In the genomic region with DNA sequence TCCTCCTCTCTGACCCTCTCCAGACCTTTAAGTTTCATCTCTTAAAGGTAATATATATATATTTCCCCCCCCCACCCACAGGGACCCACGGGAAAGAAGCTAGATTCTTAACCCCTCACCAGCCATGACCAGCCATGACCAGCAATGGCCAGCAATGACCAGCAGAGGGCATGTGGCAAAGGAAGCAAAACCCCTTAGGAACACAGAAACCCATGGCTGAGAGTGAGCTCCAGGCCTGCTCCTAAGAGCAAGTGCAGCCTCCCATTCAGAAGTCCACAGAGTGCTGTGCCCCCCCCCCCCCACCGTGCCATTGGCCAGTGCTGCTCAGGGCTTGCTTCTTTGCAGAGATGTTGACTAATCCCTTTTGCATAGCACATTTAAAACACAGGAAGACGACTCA, we compare ENCODE assay signal across 7 mouse cellular contexts.
DNase-seq lines count a peak whose midpoint lies in the region; ATAC-seq and TF ChIP-seq lines count a peak whose summit lies in the region.

No protein-coding gene starts in this region.

- no peaks in the 10 kb centered on the region for H3K4me1 ChIP-seq in bone marrow macrophage, adult 2 months (ENCODE audit: control insufficient read depth, insufficient read depth, low read length)
- H3K4me1 ChIP-seq in forebrain, embryonic 11.5 days (replicated peaks; ENCODE audit: control insufficient read depth, insufficient read depth, low read length), result no peaks in the 10 kb centered on the region
- H3K4me1 ChIP-seq in intestine, embryonic 16.5 days (ENCODE audit: control insufficient read depth, insufficient read depth, low read length), result peaks cover 3% of the 10 kb centered on the region; the same call in 1 of the 2 replicates
- H3K4me1 ChIP-seq in lung, postnatal 0 days (ENCODE audit: insufficient read depth, low read depth, low read length), result peaks cover 18% of the 10 kb centered on the region

- 27% methylated on average over 3 of the region's 3 CpGs for WGBS in forebrain, embryonic 11.5 days
- 28% methylated on average over 3 of the region's 3 CpGs for WGBS in intestine, embryonic 16.5 days
- WGBS in lung, postnatal 0 days, result 27% methylated on average over 3 of the region's 3 CpGs

- H3K27me3 ChIP-seq in forebrain, embryonic 11.5 days (ENCODE audit: control insufficient read depth, insufficient read depth, low read length), result no peaks in the 10 kb centered on the region
- H3K27me3 ChIP-seq in intestine, embryonic 16.5 days (replicated peaks; ENCODE audit: control insufficient read depth, insufficient read depth, low read length), result no peaks in the 10 kb centered on the region
- H3K27me3 ChIP-seq in lung, postnatal 0 days (replicated peaks; ENCODE audit: insufficient read depth, low read length), result no peaks in the 10 kb centered on the region; the same call in 1 of the 2 replicates

- H3K9me3 ChIP-seq in forebrain, embryonic 11.5 days (ENCODE audit: control insufficient read depth, low read length), result no peaks in the 10 kb centered on the region
- no peaks in the 10 kb centered on the region for H3K9me3 ChIP-seq in intestine, embryonic 16.5 days (ENCODE audit: control insufficient read depth, low read length)
- H3K9me3 ChIP-seq in lung, postnatal 0 days (ENCODE audit: low read length), result no peaks in the 10 kb centered on the region

- peak; percentile 28; the same call in 1 of the 2 replicates for TF ChIP-seq CTCF in bone marrow macrophage, adult 2 months (IDR thresholded peaks at IDR 0.05; ENCODE audit: low read depth, low read length)
- TF ChIP-seq CTCF in lung, postnatal 0 days (IDR thresholded peaks at IDR 0.05), result peak; percentile 85

- no peak for TF ChIP-seq POLR2A in bone marrow macrophage, adult 2 months (IDR thresholded peaks at IDR 0.05; ENCODE audit: borderline replicate concordance, low read depth, low read length)

- no peak for TF ChIP-seq EP300 in lung, postnatal 0 days (IDR thresholded peaks at IDR 0.05)

- no peak overlapping the region for H3K4me2 ChIP-seq in forebrain, embryonic 11.5 days (ENCODE audit: low read depth, low read length, severe bottlenecking)
- no peak overlapping the region for H3K4me2 ChIP-seq in intestine, embryonic 16.5 days (ENCODE audit: low read depth, low read length)
- no peak overlapping the region for H3K4me2 ChIP-seq in lung, postnatal 0 days (replicated peaks; ENCODE audit: low read depth, low read length)

- no peak overlapping the region for H3K4me3 ChIP-seq in bone marrow macrophage, adult 2 months (ENCODE audit: insufficient read depth, low read length)
- no peak overlapping the region for H3K4me3 ChIP-seq in forebrain, embryonic 11.5 days (ENCODE audit: low read depth, low read length)
- H3K4me3 ChIP-seq in intestine, embryonic 16.5 days (ENCODE audit: low read length), result no peak overlapping the region
- H3K4me3 ChIP-seq in lung, postnatal 0 days (ENCODE audit: low read depth, low read length), result no peak overlapping the region

- H3K27ac ChIP-seq in bone marrow macrophage, adult 2 months (ENCODE audit: insufficient read depth, low read depth, low read length), result no peak overlapping the region
- no peak overlapping the region for H3K27ac ChIP-seq in forebrain, embryonic 11.5 days (ENCODE audit: low read depth, low read length)
- H3K27ac ChIP-seq in intestine, embryonic 16.5 days (ENCODE audit: low read length), result no peak overlapping the region
- no peak overlapping the region for H3K27ac ChIP-seq in lung, postnatal 0 days (ENCODE audit: low read length)

- no peak overlapping the region for H3K9ac ChIP-seq in forebrain, embryonic 11.5 days (ENCODE audit: low read length)
- H3K9ac ChIP-seq in intestine, embryonic 16.5 days (ENCODE audit: low read depth, low read length), result no peak overlapping the region
- no peak overlapping the region for H3K9ac ChIP-seq in lung, postnatal 0 days (replicated peaks; ENCODE audit: low read depth)

- ATAC-seq in forebrain, embryonic 11.5 days (replicated peaks; ENCODE audit: low FRiP score), result 0 out of 2 replicates have a peak, but pooled peaks have one; percentile 36
- ATAC-seq in intestine, embryonic 16.5 days, result peak; percentile 36
- ATAC-seq in lung, postnatal 0 days, result no peak

- H3K36me3 ChIP-seq in forebrain, embryonic 11.5 days (ENCODE audit: control insufficient read depth, insufficient read depth, low read length), result no peaks in the 10 kb centered on the region
- no peaks in the 10 kb centered on the region for H3K36me3 ChIP-seq in intestine, embryonic 16.5 days (ENCODE audit: control insufficient read depth, insufficient read depth, low read length)
- no peaks in the 10 kb centered on the region for H3K36me3 ChIP-seq in lung, postnatal 0 days (ENCODE audit: insufficient read depth, low read length)

- DNase-seq in urinary bladder, postnatal 25 days (ENCODE audit: low spot score), result peak; percentile 12
- no peak for DNase-seq in urinary bladder, adult 2 months (ENCODE audit: low spot score)
- peak; percentile 70 for DNase-seq in forebrain, embryonic 11.5 days (ENCODE audit: low spot score)
- DNase-seq in lung, postnatal 0 days (ENCODE audit: low spot score), result peak; percentile 60
- peak; percentile 67 for DNase-seq in right cerebral cortex, postnatal 14 days
